Mouse (Mus musculus) heart, embryonic 13.5 days (tissue): Measurements from ENCODE around the gene 4931409K22Rik. TPM values are rescaled to one million over a fixed set of nuclear protein-coding genes. Genes with fewer than 3 reads are reported as not detected.
"Not testable (repeated sequence)": the region's sequence is repeated elsewhere in the genome, so short reads cannot be mapped to it uniquely, and the experiment has no call there.

ENCODE experiments used
- ATAC-seq: fragments of 200-750 bp; cut with Nextera tagmentation; 2 replicates; pipeline ENCODE4 v1.8.0; 2017; ENCODE audit warnings: moderate TSS enrichment; ENCODE audit not compliant: insufficient number of reproducible peaks, low FRiP score, low TSS enrichment; ENCODE audit errors: extremely low read depth
- H3K27ac ChIP-seq: fragments of 300-500 bp; sonication (generic); replicated peaks from 2 replicates; pipeline ENCODE4 v1.5.1; 2015; ENCODE audit warnings: moderate library complexity, mild to moderate bottlenecking, inconsistent platforms
- H3K27me3 ChIP-seq: fragments of 300-500 bp; sonication (generic); replicated peaks from 2 replicates; pipeline ENCODE4 v1.6.1; 2015; ENCODE audit warnings: mild to moderate bottlenecking, inconsistent platforms
- H3K36me3 ChIP-seq: fragments of 300-500 bp; sonication (generic); 2 replicates; pipeline ENCODE4 v1.6.1; 2015; ENCODE audit warnings: mild to moderate bottlenecking, inconsistent platforms
- H3K4me1 ChIP-seq: fragments of 300-500 bp; sonication (generic); 2 replicates; pipeline ENCODE4 v1.6.1; 2015; ENCODE audit warnings: inconsistent platforms
- H3K4me2 ChIP-seq: fragments of 300-500 bp; sonication (generic); 2 replicates; pipeline ENCODE4 v1.6.1; 2015; ENCODE audit warnings: inconsistent platforms, mild to moderate bottlenecking, moderate library complexity
- H3K4me3 ChIP-seq: fragments of 300-500 bp; sonication (generic); 2 replicates; pipeline ENCODE4 v1.5.1; 2015; ENCODE audit warnings: moderate library complexity, mild to moderate bottlenecking, inconsistent platforms
- H3K9ac ChIP-seq: fragments of 300-500 bp; sonication (generic); 2 replicates; pipeline ENCODE4 v1.6.1; 2015; ENCODE audit warnings: inconsistent platforms, mild to moderate bottlenecking, moderate library complexity
- H3K9me3 ChIP-seq: fragments of 300-500 bp; sonication (generic); 2 replicates; pipeline ENCODE4 v1.6.1; 2016; ENCODE audit warnings: inconsistent platforms
- WGBS: fragments of 180-500 bp; shearing (Covaris S2); methylation state at CpG from one replicate; pipeline ENCODE4 v1.1.7; 2015; ENCODE audit warnings: mixed read lengths; 5-methylcytosine and 5-hydroxymethylcytosine counted together
- polyA plus RNA-seq: library from polyadenylated mRNA; unstranded; fragments of >200 nt; fragmentation: Nextera tagmentation; extraction: Ambion mirVana; gene quantifications from 2 replicates; pipeline ENCODE4 v1.2.1, GENCODE M21; 2015

4931409K22Rik gene
- polyA plus RNA-seq, 1 experiment from 2014 or later = 0.08 TPM

DNA sequence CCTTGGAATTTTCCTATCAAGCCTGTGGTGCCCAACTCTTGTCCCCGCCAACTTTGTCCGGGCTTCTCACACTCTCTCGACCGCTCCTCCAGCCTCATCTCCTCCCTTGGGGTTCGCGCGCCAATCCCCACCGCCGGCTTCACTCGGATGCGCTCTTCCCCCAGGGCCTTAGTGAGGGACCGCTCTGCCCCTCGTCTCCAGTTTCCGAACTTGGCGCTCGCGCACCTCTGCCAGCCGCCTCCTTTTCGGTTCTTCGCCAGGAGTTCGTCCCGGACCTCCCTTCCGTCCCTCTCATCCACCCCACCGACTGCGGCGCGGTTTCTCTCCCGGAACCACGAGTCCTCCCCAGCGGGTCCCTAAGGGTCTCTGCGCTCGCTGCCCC lies 20.2 kb upstream of the 4931409K22Rik start:
- Histone ChIP-seq H3K4me2 (peak overlapping the region; percentile 92), H3K27ac (peak overlapping the region; percentile 79), H3K4me3 (peak overlapping the region; percentile 89), H3K36me3 (peaks cover 41% of the 10 kb centered on the region), H3K4me1 (peaks cover 17% of the 10 kb centered on the region), H3K27me3 (no peaks in the 10 kb centered on the region), H3K9me3 (no peaks in the 10 kb centered on the region), H3K9ac (peak overlapping the region; percentile 93)
- no peak for ATAC-seq
- WGBS = 1% methylated on average over 32 of the region's 32 CpGs

DNA sequence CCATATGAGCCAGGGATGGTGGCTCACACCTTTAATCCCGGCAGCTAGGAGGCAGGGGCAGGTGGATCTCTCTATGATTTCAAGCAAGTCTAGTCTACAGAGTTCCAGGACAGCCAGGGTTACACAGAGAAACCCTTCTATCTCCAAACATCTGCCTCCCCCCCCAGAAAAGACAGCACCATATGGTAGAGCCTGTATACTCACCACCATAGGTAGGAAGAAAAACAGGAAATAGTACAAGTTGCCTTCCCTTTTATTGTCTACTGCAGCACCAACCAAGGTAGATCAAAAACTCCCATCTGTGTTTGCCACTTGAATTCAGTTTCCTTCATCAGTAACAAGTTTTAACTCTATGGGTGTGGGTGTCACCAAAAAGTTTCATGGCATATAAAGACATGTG lies 19.3 kb upstream of the 4931409K22Rik start:
- H3K9ac ChIP-seq = peak overlapping the region; percentile 93
- WGBS = 93% methylated on average over 1 of the region's 1 CpGs

DNA sequence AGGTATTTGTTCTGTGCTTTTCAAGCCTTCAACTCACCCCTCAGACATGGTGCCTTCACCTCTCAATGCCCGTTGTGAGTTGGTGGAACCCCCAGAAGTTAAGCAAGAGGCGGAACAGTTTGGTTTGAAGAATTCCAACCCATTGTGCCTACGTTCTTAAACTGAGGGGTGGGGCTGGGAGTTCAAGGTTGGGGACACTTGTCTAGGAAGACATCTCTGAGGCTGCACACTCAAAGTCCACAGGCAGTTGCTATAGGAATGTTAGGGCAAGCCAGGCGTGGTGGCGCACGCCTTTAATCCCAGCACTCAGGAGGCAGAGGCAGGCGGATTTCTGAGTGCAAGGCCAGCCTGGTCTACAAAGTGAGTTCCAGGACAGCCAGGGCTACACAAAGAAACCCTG lies 1.3 kb downstream of the 4931409K22Rik start:
- Histone ChIP-seq H3K27me3 (peaks cover 21% of the 10 kb centered on the region), H3K4me1 (peaks cover 10% of the 10 kb centered on the region)
- ATAC-seq, H3K9ac ChIP-seq, H3K36me3 ChIP-seq, H3K4me2 ChIP-seq, H3K9me3 ChIP-seq, H3K4me3 ChIP-seq, H3K27ac ChIP-seq: not testable (repeated sequence)
- WGBS = 89% methylated on average over 7 of the region's 7 CpGs

More for the DNA sequence above, 19.3 kb upstream of the 4931409K22Rik start:
- Histone ChIP-seq H3K4me1 (peaks cover 17% of the 10 kb centered on the region), H3K4me2 (peak overlapping the region; percentile 92), H3K9me3 (no peaks in the 10 kb centered on the region), H3K4me3 (peak overlapping the region; percentile 89), H3K36me3 (peaks cover 49% of the 10 kb centered on the region), H3K27ac (no peak overlapping the region), H3K27me3 (no peaks in the 10 kb centered on the region)
- no peak for ATAC-seq

DNA sequence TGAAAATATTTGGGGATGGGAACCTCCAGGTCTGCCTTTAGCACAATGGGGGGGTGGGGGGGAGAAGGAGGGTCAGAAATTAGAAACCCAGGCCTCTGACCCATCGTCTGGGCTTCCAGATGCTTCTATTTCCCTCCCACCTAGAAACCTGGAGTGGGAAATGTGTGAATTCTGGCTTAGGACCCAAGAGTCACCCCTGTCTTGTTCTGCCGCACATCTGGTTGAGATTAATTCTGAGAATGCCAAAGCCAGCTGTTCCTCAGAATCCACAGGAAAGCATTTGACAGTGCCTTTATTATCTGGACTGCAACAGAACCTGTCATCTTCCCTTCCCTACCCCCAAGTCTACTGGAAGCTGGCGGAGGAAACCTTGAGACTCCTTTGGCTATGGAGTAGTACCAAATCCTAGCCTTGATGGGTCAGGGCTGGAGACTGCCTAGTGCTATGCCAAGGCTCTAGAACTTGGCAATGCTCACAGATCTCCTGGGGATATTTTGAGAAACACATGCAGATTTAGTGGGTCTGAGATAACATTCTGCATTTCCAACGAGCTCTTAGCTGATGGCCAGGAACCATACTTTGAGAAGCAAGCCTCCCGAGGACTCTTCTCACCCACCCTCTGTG lies 2.9 kb downstream of the 4931409K22Rik start:
- H3K4me2 ChIP-seq = no peak overlapping the region
- no peak overlapping the region for H3K27ac ChIP-seq
- H3K27me3 ChIP-seq = peaks cover 34% of the 10 kb centered on the region
- ATAC-seq = no peak
- H3K4me3 ChIP-seq = no peak overlapping the region
- no peaks in the 10 kb centered on the region for H3K9me3 ChIP-seq
- no peaks in the 10 kb centered on the region for H3K36me3 ChIP-seq
- H3K9ac ChIP-seq = no peak overlapping the region
- WGBS = 53% methylated on average over 5 of the region's 5 CpGs
- H3K4me1 ChIP-seq = peaks cover 10% of the 10 kb centered on the region

DNA sequence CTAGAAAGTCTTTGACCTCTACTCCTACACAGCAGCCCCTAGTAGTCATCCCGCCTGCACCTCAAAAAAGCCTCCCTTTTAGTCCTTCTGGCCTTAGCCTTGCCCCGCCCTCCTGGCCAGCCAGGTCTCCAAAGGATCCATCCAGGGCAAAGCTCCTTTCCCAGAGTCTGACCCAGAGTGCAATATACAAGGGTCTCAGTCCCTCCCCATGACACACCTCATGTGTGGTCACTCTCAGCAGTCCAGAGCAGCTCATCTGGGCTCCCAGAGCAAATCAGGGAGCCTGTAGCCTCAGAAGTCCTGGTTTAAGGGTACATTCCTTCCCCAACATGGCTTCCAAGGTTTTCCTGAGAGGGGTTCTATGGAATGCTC lies 5.3 kb downstream of the 4931409K22Rik start:
- Histone ChIP-seq H3K36me3 (no peaks in the 10 kb centered on the region), H3K4me1 (peaks cover 10% of the 10 kb centered on the region), H3K9me3 (no peaks in the 10 kb centered on the region), H3K27me3 (peaks cover 36% of the 10 kb centered on the region), H3K27ac (no peak overlapping the region), H3K9ac (no peak overlapping the region), H3K4me2 (peak overlapping the region; percentile 36), H3K4me3 (no peak overlapping the region; the same call in 1 of the 2 replicates)
- ATAC-seq = no peak
- 48% methylated on average over 2 of the region's 2 CpGs for WGBS

DNA sequence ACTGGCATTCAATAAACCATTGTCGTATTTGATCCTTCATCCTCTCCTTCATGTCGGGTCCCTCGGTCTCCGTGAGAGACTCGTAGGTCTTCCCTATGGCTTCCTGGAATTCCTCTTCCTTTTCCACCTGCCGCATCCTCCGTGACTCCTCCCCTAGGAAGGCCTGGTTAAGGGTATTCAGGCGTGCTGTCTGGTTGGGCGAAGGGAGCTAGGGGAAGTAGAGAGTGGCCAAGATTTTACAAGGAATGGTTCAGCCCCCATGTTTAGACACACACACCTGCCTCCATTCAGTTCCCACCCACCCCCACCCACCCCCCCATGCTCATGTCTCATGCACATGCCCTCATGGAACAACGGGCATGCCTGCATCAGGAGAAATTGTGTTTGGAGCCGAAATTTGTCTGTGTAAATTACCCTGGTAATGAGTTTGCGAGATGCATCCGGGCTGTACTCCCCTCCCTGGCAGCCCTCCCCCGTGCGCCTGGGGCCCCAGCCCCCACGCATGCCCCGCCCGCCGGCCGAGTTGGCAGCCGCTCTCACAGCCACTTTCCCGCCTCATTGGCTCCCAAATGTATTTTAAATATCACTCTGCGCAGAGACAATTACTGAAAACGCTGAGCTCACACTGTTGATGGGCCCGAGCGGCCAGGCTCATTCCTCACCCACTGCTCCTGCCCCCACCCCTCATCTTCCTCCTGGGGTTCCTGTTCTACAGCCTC lies 5.9 kb downstream of the 4931409K22Rik start:
- Histone ChIP-seq H3K27ac (no peak overlapping the region), H3K27me3 (peaks cover 36% of the 10 kb centered on the region), H3K36me3 (no peaks in the 10 kb centered on the region), H3K4me1 (peaks cover 10% of the 10 kb centered on the region), H3K9me3 (no peaks in the 10 kb centered on the region), H3K4me3 (peak overlapping the region; percentile 20; the same call in 1 of the 2 replicates), H3K4me2 (peak overlapping the region; percentile 36), H3K9ac (0 out of 2 replicates have a peak overlapping the region, but pooled peaks have one; percentile 16)
- ATAC-seq = no peak
- 35% methylated on average over 26 of the region's 26 CpGs for WGBS

DNA sequence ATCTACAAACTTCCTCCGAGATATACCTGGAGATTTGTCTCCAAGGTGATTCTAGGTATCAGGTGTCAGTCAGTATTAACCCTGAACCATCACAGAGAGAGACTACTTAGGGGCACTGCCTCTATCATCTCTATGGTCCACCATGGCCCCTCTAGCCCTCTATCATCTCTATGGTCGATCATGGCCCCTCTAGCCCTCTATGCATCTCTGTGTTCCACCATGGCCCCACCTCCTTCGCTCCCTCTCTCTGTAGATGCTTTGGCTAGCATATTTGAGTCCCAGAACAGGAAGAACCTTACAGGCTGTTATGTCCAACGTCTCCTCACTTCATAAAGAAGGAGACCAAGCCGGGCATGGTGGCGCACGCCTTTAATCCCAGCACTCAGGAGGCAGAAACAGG lies 14.0 kb downstream of the 4931409K22Rik start:
- 70% methylated on average over 7 of the region's 7 CpGs for WGBS
- no peak for ATAC-seq
- H3K27me3 ChIP-seq = peaks cover 10% of the 10 kb centered on the region
- no peak overlapping the region for H3K4me2 ChIP-seq
- no peaks in the 10 kb centered on the region for H3K9me3 ChIP-seq
- no peaks in the 10 kb centered on the region for H3K36me3 ChIP-seq
- no peak overlapping the region for H3K4me3 ChIP-seq
- peaks cover 27% of the 10 kb centered on the region for H3K4me1 ChIP-seq
- H3K9ac ChIP-seq = no peak overlapping the region
- H3K27ac ChIP-seq = no peak overlapping the region

DNA sequence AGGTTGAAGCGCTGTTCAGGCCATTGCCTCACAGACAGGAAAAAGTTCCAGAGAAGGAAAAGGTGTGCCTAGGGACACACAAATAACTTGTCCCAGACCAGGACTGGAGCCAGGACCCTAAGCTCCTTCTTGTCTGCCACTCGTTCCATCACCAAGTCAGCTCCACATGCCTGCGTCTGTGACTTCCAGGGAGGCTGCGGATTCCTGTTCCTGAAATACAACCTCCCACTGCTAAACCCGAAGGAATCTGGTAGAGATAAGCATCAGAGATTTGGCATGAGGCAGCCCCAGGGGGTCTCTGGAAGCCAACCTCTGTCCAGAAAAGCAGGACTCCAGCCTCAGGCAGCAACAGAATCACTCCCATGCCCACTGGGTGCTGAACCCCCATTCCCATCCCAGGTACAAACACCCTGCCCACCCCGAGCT lies 15.5 kb downstream of the 4931409K22Rik start:
- H3K9me3 ChIP-seq = no peaks in the 10 kb centered on the region
- H3K4me2 ChIP-seq = peak overlapping the region; percentile 74
- peaks cover 24% of the 10 kb centered on the region for H3K27me3 ChIP-seq
- peak overlapping the region; percentile 43 for H3K4me3 ChIP-seq
- WGBS = 6% methylated on average over 6 of the region's 6 CpGs
- peak overlapping the region; percentile 73 for H3K9ac ChIP-seq
- no peak for ATAC-seq
- peak overlapping the region; percentile 80 for H3K27ac ChIP-seq
- peaks cover 27% of the 10 kb centered on the region for H3K4me1 ChIP-seq
- H3K36me3 ChIP-seq = no peaks in the 10 kb centered on the region

DNA sequence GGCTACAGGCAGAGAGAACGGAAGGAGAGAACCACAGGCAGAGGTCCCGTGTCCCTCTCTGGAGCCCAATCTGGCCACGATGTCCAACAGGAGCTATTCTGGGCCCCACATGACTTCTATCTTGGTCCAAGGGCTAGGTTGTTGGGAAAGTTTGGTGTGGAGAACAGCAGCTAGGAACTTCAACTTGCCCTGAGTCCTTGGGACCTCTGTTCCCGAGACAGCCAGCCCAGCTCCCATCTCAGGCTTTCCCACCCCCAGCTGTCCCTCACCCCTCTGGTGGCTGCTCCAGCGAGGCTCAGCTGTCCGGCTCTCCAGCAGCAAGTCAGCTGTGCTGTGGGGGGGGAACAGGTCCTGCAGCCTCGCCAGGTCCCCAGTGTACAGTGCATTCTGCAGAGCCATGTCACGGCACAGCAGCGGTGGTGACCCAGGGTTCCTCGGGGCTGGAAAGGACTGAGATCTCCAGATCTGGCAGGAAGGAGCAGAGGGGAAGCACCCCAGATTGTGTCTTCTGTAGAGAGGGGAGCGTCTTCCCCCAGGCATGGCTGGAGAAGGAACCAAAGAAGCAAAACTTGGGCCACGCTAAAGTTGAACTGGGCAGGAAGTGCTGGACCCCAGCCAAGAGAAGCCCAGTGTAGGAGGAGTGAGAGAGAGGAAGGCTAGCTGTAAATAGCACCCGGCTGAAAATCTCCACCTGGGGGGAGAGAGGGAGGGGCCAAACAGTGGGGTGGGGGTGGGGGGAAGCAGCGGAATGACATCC lies 16.0 kb downstream of the 4931409K22Rik start, which contains the start of gene Asb10:
Gene Asb10 (minus strand): TSS at position 592 of the 757 bp plus-strand sequence.
- peak within 1 kb of the TSS; percentile 80 for H3K27ac ChIP-seq
- ATAC-seq = 0 out of 2 replicates have a peak, but pooled peaks have one; percentile 32
- WGBS = 10% methylated on average over 14 of the region's 14 CpGs
- no peaks in the 10 kb centered on the region for H3K36me3 ChIP-seq
- H3K9me3 ChIP-seq = no peaks in the 10 kb centered on the region
- H3K27me3 ChIP-seq = peaks cover 29% of the 10 kb centered on the region
- H3K4me3 ChIP-seq = peak within 1 kb of the TSS; percentile 43
- H3K4me1 ChIP-seq = peaks cover 27% of the 10 kb centered on the region
- H3K9ac ChIP-seq = peak within 1 kb of the TSS; percentile 73
- H3K4me2 ChIP-seq = peak within 1 kb of the TSS; percentile 74

DNA sequence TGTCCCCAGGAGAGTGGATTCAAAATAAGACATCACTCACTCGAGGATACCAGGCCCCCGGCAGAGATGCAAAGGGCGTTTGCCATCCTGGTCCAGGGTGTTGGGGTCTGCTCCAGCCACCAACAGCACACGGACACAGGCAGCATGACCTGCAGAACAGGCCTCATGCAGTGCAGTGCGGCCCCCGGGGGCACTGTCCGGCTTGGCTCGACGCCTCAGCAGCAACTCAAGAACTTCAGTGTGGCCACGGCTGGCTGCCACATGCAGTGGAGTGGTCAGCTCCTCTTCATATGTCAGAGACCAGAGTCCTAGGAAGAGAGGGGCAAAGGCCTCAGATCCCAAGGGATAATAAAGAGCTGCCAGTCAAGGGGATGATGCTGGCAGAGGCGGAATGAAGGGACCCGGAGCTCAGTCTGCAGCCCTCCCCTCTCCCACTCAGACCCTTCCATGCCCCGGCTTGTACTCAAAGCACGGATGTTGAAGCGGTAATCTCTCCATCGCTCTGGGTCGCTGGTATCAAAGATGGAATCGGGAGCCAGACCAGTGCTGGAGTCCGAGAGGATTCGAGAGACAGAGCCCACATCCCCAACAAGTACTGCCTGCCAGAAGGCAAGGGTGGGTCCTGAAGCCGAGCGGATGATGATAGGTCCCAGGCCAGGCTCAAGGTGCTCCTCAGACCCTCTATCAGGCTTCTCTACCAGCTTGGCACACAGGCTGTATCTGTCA lies 16.9 kb downstream of the 4931409K22Rik start:
- Histone ChIP-seq H3K4me1 (peaks cover 27% of the 10 kb centered on the region), H3K27me3 (peaks cover 31% of the 10 kb centered on the region), H3K4me3 (peak overlapping the region; percentile 43), H3K9ac (peak overlapping the region; percentile 73; the same call in 1 of the 2 replicates), H3K27ac (peak overlapping the region; percentile 80), H3K9me3 (no peaks in the 10 kb centered on the region), H3K36me3 (no peaks in the 10 kb centered on the region), H3K4me2 (peak overlapping the region; percentile 74)
- no peak for ATAC-seq
- WGBS = 78% methylated on average over 22 of the region's 22 CpGs

DNA sequence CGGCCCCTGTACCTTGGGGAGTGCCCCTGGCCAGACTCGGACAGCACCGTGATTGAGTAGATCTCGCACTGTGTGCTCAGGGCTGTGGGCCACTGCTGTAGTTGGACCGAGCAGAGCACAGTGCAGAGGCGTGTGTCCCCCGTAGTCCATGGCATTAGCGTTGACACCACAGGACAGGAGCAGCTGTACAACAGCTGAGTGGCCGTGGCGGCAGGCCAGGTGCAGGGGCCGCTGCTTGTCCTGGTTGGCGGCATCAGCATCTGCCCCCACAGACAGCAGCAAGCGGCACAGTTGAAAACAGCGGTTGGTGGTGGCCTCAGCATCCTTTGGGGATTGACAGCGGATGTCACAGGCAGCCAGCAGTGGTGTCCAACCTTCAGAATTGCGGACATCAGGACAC lies 19.0 kb downstream of the 4931409K22Rik start:
- Histone ChIP-seq H3K9me3 (no peaks in the 10 kb centered on the region), H3K4me1 (peaks cover 27% of the 10 kb centered on the region), H3K27ac (no peak overlapping the region), H3K9ac (no peak overlapping the region), H3K36me3 (no peaks in the 10 kb centered on the region), H3K4me3 (no peak overlapping the region), H3K4me2 (no peak overlapping the region), H3K27me3 (peaks cover 46% of the 10 kb centered on the region)
- no peak for ATAC-seq
- 58% methylated on average over 16 of the region's 16 CpGs for WGBS
